Mouse (Mus musculus): ENCODE results near the gene Fam189b. TPM values are rescaled to one million over a fixed set of nuclear protein-coding genes. Genes with fewer than 3 reads are reported as not detected.
A peak's percentile ranks its signal among the peaks of the same experiment; 100 is the strongest.
"Not testable (repeated sequence)": the region's sequence is repeated elsewhere in the genome, so short reads cannot be mapped to it uniquely, and the experiment has no call there.

Gene Fam189b
- polyA plus RNA-seq, 1 experiment from 2014 or later: 35.2 TPM

DNA sequence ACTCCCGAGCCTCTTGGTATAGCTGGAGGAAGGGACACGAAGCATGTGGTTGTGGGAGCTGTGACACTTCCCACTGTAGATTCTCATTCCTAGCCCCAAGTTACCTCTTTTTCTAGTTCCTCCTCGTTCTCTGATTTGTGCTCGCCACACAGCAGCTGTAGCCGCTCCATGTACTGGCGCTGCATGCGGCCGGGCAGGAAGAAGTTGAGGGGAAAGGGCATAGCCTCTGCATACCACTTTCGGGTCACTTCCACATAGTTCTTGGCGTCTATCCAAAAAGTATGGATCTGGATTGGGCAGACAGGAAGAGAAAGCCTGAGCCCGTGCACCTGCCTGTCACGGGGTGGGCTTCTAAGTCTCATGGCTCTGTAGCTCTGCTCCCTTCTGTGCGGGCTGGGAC is 27.2 kb downstream of the Fam189b start:
- 84% methylated on average over 13 of the region's 13 CpGs for WGBS
- no peak for ATAC-seq (ENCODE audit: low FRiP score, low read depth)
- Histone ChIP-seq H3K36me3 (peaks cover 63% of the 10 kb centered on the region), H3K9ac (no peak overlapping the region), H3K4me3 (no peak overlapping the region), H3K4me2 (replicated peaks) (no peak overlapping the region), H3K9me3 (no peaks in the 10 kb centered on the region), H3K27me3 (no peaks in the 10 kb centered on the region), H3K4me1 (peaks cover 23% of the 10 kb centered on the region), H3K27ac (peak overlapping the region; percentile 29; the same call in 1 of the 2 replicates)

DNA sequence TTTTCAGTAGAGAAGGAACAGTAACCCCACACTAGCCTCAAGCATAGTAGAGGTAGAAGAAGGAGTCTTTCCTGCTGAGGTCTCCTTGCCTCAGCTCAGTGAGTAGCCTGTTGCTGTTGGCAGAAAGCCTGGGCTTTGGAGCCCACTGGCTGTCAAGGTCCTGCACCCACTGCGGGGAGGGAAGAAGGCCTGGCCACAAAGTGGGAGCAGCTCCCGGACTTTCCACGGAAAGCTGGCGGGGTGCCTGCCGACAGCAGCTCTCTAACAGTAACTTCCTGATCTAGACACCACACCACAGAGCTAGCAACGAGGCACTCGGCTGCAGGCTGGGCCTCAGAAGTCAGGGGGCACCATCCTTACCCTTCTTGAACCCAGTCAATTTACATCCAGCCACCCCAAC is 27.8 kb downstream of the Fam189b start:
- no peak overlapping the region for H3K4me2 ChIP-seq (replicated peaks)
- H3K9ac ChIP-seq: no peak overlapping the region
- no peaks in the 10 kb centered on the region for H3K9me3 ChIP-seq
- H3K27me3 ChIP-seq: no peaks in the 10 kb centered on the region
- no peak overlapping the region for H3K4me3 ChIP-seq
- H3K36me3 ChIP-seq: peaks cover 58% of the 10 kb centered on the region
- no peak for ATAC-seq (ENCODE audit: low FRiP score, low read depth)
- 68% methylated on average over 7 of the region's 7 CpGs for WGBS
- peaks cover 28% of the 10 kb centered on the region for H3K4me1 ChIP-seq
- H3K27ac ChIP-seq: no peak overlapping the region

DNA sequence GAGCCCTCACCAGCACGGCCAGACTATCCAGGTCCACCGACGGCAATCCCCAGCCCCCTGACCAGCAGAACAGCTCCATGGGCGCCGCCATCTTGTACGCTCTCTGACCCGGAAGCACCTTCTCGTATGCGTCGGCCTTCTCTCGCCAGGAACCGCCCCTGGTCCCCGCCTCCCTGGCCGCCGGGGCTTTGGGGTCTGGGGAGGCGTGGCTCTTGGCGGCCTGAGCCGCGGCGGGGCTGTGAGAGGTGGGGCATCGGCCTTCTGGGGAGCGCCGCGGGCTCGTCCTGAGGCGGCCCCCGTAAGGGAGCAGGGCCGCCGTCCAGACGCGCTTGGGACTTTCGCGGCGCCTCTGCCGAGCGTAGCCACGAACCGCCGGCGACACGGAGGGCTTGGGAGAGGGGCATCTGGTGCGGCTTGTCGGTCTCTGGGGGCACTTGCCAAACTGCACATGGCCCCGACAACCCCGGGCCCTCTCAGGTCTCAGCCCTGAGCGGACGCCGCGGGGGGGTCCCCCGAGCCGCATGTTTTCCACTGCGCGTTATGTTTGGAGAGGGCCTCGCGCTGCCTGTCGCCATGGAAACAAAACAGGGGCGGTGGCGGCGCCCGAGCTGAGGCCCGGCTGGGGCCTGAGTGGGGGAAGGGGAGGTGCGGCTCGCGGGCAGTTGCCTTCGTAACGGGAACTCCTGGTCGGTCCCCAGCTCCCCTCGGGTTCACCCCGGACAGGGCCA is 31.0 kb downstream of the Fam189b start:
- under 1% methylated on average over 69 of the region's 69 CpGs for WGBS
- H3K9ac ChIP-seq: peak overlapping the region; percentile 86
- ATAC-seq (ENCODE audit: low FRiP score, low read depth): peak; percentile 93
- H3K27me3 ChIP-seq: no peaks in the 10 kb centered on the region
- peak overlapping the region; percentile 83 for H3K4me2 ChIP-seq (replicated peaks)
- H3K27ac ChIP-seq: peak overlapping the region; percentile 98
- H3K4me3 ChIP-seq: peak overlapping the region; percentile 84
- H3K9me3 ChIP-seq: no peaks in the 10 kb centered on the region
- peaks cover 34% of the 10 kb centered on the region for H3K4me1 ChIP-seq
- peaks cover 41% of the 10 kb centered on the region for H3K36me3 ChIP-seq

DNA sequence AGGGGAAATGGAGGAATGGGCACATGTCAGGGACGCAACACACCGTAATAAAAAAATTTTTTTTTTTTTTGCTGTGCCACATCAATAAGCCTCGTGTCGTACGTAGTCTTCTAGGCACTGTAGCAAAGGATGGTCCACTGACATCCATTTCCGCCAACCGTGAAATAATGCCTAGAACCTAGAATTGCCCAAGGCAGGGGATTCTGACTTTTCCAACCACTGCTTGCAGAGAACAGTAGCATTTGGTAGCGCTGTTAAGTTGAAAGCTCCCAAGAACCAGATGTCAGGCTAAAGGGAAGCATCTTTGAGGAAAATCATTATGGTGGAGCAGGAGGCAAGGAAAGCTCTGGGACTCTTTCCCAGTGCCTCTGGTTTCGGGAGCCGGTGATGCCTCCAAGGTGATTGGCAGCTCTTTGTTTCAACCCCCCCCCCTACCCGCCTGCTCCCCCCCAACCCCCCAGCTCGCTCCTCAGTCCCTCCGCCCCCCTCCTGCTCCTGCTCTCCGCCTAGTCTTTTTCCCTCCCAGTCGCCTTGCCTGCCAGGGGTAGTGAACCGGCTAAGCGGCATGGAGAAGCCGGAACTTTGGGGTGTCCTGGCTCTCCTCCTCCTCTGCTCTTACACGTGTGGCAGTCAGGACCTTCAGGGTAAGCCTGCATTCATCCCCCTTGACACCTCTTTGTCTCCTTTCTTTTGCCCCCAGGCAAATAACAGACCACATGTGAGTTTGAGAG is 31.9 kb downstream of the Fam189b start, which contains the start of gene Thbs3:
Gene Thbs3, plus strand, starts transcription at position 500 of the 731 bp plus-strand sequence.
- Histone ChIP-seq H3K27me3 (no peaks in the 10 kb centered on the region), H3K9me3 (no peaks in the 10 kb centered on the region), H3K4me3 (peak within 1 kb of the TSS; percentile 84), H3K36me3 (peaks cover 41% of the 10 kb centered on the region), H3K4me2 (replicated peaks) (peak within 1 kb of the TSS; percentile 83), H3K27ac (peak within 1 kb of the TSS; percentile 98), H3K4me1 (peaks cover 34% of the 10 kb centered on the region), H3K9ac (peak within 1 kb of the TSS; percentile 86)
- under 1% methylated on average over 19 of the region's 19 CpGs for WGBS
- no peak for ATAC-seq (ENCODE audit: low FRiP score, low read depth)

DNA sequence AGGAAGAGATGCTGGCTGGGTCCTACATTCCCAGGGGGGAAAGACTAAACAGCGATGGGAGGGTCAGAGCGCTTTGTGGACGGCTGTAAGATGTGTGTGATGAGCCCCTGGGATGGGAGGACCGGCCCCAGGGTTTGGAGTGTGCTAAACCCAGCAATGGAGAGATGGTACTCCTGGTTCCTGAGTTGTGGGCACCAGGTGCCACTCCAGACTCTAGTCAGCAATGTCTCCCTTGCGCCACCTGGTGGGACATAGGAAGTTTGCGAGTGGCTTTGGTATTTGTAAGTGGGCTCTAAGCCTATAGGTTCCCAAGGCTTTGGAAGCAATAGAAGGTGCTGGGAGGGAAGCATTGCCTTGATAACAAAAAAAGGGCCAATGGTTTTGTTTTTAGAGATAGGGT is 32.9 kb downstream of the Fam189b start:
- 0% methylated on average over 6 of the region's 6 CpGs for WGBS
- H3K4me1 ChIP-seq: peaks cover 34% of the 10 kb centered on the region
- H3K4me3 ChIP-seq: peak overlapping the region; percentile 84
- peak overlapping the region; percentile 83 for H3K4me2 ChIP-seq (replicated peaks)
- H3K27ac ChIP-seq: peak overlapping the region; percentile 98
- peak overlapping the region; percentile 86 for H3K9ac ChIP-seq
- H3K36me3 ChIP-seq: peaks cover 38% of the 10 kb centered on the region
- H3K9me3 ChIP-seq: no peaks in the 10 kb centered on the region
- ATAC-seq (ENCODE audit: low FRiP score, low read depth): no peak
- H3K27me3 ChIP-seq: no peaks in the 10 kb centered on the region

DNA sequence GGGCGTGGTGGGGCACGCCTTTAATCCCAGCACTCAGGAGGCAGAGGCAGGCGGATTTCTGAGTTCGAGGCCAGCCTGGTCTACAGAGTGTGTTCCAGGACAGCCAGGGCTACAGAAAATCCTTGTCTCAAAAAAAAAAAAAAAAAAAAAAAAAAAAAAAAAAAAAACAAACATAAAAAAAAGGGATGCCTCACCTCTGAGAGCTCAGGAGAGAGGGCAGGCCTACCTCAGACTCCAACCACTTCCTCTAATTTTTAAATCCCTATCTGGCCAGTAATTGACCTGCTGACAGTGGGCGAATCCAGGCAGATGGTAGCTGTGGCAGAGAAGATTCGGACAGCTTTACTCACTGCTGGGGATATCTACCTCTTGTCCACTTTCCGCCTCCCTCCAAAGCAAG is 33.5 kb downstream of the Fam189b start:
- 69% methylated on average over 7 of the region's 7 CpGs for WGBS
- not testable (repeated sequence) for H3K9me3 ChIP-seq; ATAC-seq (ENCODE audit: low FRiP score, low read depth); H3K27ac ChIP-seq; H3K27me3 ChIP-seq; H3K4me3 ChIP-seq
- H3K36me3 ChIP-seq: peaks cover 41% of the 10 kb centered on the region
- peaks cover 34% of the 10 kb centered on the region for H3K4me1 ChIP-seq
- H3K9ac ChIP-seq: 0 out of 2 replicates have a peak overlapping the region, but pooled peaks have one; percentile 35
- peak overlapping the region; percentile 83 for H3K4me2 ChIP-seq (replicated peaks)

DNA sequence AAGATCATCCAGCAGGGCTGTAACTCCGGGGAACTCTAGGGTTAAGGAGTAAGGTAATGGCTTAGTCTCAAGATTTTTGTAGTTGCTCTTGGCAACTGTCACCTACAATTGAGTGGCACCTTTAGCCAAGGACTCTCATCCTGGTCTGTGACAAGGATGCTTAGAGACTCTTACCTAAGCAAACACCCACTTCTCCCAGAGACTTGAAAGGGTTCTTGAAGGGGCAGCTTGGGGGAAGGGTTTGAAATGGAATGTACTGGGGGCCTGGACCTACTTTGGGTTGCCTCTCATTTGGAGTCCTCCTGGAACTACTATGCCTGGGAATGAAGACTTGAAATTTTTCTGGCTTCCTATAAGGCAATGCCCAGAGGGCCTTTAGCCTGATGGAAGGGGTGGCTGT is 35.3 kb downstream of the Fam189b start:
- Histone ChIP-seq H3K4me1 (peaks cover 19% of the 10 kb centered on the region), H3K27me3 (no peaks in the 10 kb centered on the region), H3K27ac (no peak overlapping the region), H3K4me3 (no peak overlapping the region), H3K36me3 (peaks cover 48% of the 10 kb centered on the region), H3K4me2 (replicated peaks) (no peak overlapping the region), H3K9ac (peak overlapping the region; percentile 39), H3K9me3 (no peaks in the 10 kb centered on the region)
- WGBS: 97% methylated on average over 1 of the region's 1 CpGs
- ATAC-seq (ENCODE audit: low FRiP score, low read depth): no peak

DNA sequence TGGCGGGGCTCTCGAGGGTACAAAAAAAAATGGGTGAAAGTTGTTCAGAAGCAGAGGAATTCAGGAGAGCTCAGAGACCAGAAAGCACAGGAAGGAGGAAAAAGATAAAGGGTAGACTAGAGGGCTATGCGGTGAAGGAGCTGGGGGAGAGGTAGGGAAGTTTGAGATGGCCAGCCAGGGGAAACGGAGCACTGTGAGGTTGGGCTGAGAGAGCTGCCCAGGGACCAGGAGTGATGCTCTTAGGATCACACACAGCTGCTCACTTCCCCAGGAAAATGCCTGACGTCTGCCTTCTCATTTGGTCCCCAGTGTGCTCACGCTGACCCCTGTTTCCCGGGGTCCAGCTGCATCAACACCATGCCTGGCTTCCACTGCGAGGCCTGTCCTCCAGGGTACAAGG is 36.6 kb downstream of the Fam189b start:
- no peak overlapping the region for H3K27ac ChIP-seq
- H3K9me3 ChIP-seq: no peaks in the 10 kb centered on the region
- H3K4me1 ChIP-seq: peaks cover 17% of the 10 kb centered on the region
- no peak overlapping the region for H3K4me3 ChIP-seq
- H3K36me3 ChIP-seq: peaks cover 60% of the 10 kb centered on the region
- 0 out of 2 replicates have a peak overlapping the region, but pooled peaks have one; percentile 8 for H3K9ac ChIP-seq
- H3K4me2 ChIP-seq (replicated peaks): no peak overlapping the region
- 44% methylated on average over 8 of the region's 8 CpGs for whole genome bisulfite sequencing
- H3K27me3 ChIP-seq: no peaks in the 10 kb centered on the region
- no peak for ATAC-seq (ENCODE audit: low FRiP score, low read depth)

DNA sequence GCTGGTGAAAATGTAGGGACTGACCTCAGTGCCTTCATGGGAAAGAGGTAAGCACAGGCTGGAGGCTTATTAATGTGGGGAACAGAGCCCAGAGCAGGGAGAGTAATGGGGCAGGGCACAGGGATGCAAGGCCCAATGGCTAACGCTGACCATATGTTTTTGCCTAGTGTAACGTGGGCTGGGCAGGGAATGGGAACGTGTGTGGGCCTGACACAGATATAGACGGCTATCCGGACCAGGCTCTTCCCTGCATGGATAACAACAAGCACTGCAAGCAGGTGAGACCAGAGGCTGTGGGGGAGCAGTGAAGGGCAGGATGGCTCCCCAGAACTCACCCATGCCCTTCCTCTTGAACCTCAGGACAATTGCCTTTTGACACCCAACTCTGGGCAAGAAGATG is 38.2 kb downstream of the Fam189b start:
- Histone ChIP-seq H3K27me3 (no peaks in the 10 kb centered on the region), H3K27ac (no peak overlapping the region), H3K36me3 (peaks cover 72% of the 10 kb centered on the region), H3K4me3 (no peak overlapping the region), H3K9me3 (no peaks in the 10 kb centered on the region), H3K9ac (no peak overlapping the region), H3K4me2 (replicated peaks) (no peak overlapping the region), H3K4me1 (peaks cover 15% of the 10 kb centered on the region)
- 30% methylated on average over 5 of the region's 5 CpGs for WGBS
- no peak for ATAC-seq (ENCODE audit: low FRiP score, low read depth)

DNA sequence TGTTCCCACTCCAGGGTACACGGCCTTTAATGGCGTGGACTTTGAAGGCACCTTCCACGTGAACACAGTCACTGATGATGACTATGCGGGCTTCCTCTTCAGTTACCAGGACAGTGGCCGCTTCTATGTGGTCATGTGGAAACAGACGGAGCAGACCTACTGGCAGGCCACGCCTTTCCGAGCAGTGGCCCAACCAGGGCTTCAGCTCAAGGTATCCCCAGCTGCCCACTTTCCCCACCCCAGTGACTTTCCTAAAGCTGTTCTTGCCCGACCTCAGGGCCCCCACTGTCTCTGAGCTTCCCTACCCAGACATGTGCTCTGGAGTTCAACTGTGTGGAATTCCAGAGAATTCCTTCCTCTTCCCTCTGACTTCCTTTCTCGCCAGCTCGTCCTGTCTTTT is 41.9 kb downstream of the Fam189b start:
- Histone ChIP-seq H3K4me1 (peaks cover 41% of the 10 kb centered on the region), H3K27me3 (peaks cover 8% of the 10 kb centered on the region), H3K36me3 (peaks cover 48% of the 10 kb centered on the region), H3K4me3 (no peak overlapping the region), H3K27ac (no peak overlapping the region), H3K9me3 (no peaks in the 10 kb centered on the region), H3K4me2 (replicated peaks) (no peak overlapping the region), H3K9ac (no peak overlapping the region)
- WGBS: 81% methylated on average over 11 of the region's 11 CpGs
- no peak for ATAC-seq (ENCODE audit: low FRiP score, low read depth)

DNA sequence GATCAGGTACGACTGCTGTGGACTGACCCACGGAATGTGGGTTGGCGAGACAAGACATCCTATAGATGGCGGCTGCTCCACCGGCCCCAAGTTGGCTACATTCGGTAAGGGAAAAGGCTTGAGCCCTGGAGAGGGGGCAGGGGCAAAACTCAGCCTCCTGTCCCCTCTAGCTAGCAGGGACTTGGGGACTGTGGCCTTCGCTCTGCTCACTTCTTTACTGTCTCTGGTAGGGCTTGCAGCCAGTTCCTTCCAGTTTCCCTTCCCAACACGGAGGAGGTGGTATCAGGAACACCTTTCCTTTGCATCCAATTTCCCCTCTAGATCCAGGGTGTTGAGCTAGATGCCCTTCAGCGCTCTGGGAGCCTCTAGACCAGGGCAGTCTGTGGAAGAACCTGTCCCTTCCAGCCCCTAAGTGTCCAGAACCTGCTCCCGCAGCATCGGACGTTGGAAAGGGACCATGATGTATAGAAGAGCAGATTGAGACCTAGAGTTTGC is 42.4 kb downstream of the Fam189b start:
- Histone ChIP-seq H3K4me1 (peaks cover 41% of the 10 kb centered on the region), H3K27me3 (peaks cover 13% of the 10 kb centered on the region), H3K27ac (no peak overlapping the region), H3K9ac (peak overlapping the region; percentile 64; the same call in 1 of the 2 replicates), H3K36me3 (peaks cover 44% of the 10 kb centered on the region), H3K4me3 (no peak overlapping the region), H3K4me2 (replicated peaks) (peak overlapping the region; percentile 85), H3K9me3 (no peaks in the 10 kb centered on the region)
- ATAC-seq (ENCODE audit: low FRiP score, low read depth): no peak
- WGBS: 61% methylated on average over 12 of the region's 12 CpGs

DNA sequence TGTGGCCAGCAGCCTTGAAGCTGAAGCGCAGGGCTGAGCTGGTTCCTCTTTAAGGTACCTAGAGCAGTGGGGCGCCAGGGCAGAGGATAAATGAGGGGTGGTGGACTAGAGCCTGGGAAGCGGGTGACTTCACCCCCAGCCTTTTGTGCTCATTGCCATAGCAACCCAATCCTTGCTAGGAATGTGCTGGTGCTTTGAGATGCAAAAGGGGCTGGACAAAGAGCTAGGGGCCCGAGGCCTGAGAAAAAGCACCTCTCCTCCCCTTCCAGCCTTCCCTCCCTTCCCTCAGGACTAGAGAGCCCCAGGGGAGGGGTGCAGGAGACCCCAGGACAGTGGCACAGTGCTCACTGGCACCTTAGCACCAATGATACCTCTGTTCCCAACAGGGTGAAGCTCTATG is 43.0 kb downstream of the Fam189b start:
- Histone ChIP-seq H3K36me3 (peaks cover 42% of the 10 kb centered on the region), H3K4me1 (peaks cover 41% of the 10 kb centered on the region), H3K4me3 (peak overlapping the region; percentile 46), H3K27me3 (peaks cover 16% of the 10 kb centered on the region), H3K9ac (peak overlapping the region; percentile 64), H3K27ac (no peak overlapping the region), H3K4me2 (replicated peaks) (peak overlapping the region; percentile 85), H3K9me3 (no peaks in the 10 kb centered on the region)
- WGBS: 53% methylated on average over 4 of the region's 4 CpGs
- ATAC-seq (ENCODE audit: low FRiP score, low read depth): no peak
